Mouse (Mus musculus): Measurements from ENCODE around the gene Csmd2. TPM values are rescaled to one million over a fixed set of nuclear protein-coding genes. Genes with fewer than 3 reads are reported as not detected.

The Csmd2 gene
- 0.15 and 0.27 TPM in 2 replicates for polyA plus RNA-seq (2015; fragmentation: Nextera tagmentation; extraction: Ambion mirVana)

DNA sequence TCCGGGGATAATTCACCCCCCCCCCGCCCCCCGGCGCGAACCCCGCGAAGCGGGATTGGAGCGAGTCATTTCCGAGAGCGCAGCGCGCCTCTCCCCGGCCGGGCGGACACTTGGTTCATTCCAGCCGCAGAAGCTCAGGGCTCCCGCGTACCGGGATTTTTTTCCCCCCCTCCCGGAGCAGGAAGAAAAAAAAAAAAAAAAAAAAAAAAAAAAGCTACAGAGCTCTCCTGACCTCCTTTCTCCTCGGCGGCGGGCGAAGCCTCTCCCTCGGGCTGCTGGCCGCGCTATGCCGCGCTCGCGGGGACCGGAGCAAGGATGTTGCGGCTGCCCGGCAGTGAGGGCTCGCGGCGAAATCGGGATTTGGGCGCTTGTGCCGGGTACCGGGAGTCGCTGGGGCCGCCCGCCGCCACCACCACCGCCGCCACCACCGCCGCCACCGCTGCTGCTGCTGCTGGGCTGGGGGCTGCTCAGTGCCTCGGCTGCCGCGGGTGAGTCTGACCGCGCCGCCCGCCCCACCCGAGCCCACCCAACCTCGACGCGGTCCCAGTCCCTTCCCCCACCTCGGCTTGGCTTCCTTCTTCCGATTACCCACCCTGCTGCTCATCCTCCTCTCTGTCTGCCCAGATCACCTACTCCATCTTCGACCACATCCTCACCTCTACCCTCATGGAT is at the start of gene Csmd2:
Gene Csmd2 (plus strand): TSS at position 74 of the 672 bp plus-strand sequence.
- 1% methylated on average over 51 of the region's 65 CpGs for WGBS
- no peak for ATAC-seq

GRCm38 (mm10) chr4:127947696-127948095 is 40.0 kb upstream of the Csmd2 start:
- ATAC-seq: no peak
- WGBS: 81% methylated on average over 2 of the region's 2 CpGs

More for the DNA sequence above, at the start of gene Csmd2:
- Histone ChIP-seq H3K4me1 (replicated peaks) (peaks cover 11% of the 10 kb centered on the region), H3K36me3 (no peaks in the 10 kb centered on the region), H3K9ac (0 out of 2 replicates have a peak within 1 kb of the TSS, but pooled peaks have one; percentile 17), H3K27ac (no peak within 1 kb of the TSS), H3K9me3 (no peaks in the 10 kb centered on the region), H3K4me3 (replicated peaks) (peak within 1 kb of the TSS; percentile 41), H3K27me3 (replicated peaks) (peaks cover 60% of the 10 kb centered on the region), H3K4me2 (replicated peaks) (peak within 1 kb of the TSS; percentile 79)

DNA sequence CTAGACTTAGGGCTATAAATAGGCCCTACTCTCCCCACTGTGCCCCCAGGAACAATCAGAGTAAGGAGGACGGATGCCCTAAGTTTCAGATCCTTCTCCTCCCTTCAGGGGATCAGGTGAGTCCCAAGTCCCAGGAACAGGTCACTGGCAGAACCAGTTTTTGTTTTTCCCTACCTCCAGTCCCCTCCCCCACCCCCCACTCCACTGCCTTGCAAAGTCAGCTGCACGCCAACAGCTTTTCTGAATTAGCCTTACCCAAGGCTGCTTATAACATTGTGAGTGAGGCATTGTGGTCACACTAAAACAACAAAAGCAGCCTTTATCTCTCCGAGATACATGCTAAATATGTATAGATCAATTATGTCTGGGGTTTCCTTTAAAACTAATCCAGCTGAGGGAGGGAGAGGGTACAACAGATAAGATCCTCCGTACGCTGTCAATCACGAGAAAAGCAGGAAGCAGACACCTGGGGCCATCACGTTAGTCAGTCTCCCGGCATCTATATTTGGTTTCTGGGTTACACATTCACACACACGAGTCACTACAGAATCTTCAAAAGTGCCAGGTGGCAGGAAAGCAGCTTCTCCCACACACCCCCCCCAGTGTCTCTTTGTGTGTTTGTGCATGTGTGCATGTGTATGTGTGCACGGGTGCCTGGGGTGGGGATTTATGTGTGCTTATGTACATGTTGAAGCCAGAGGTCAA is 34.5 kb upstream of the Csmd2 start:
- no peaks in the 10 kb centered on the region for H3K27me3 ChIP-seq (replicated peaks)
- H3K9me3 ChIP-seq: no peaks in the 10 kb centered on the region
- no peak overlapping the region for H3K4me3 ChIP-seq (replicated peaks)
- no peak for ATAC-seq
- H3K27ac ChIP-seq: no peak overlapping the region
- H3K9ac ChIP-seq: no peak overlapping the region
- no peak overlapping the region for H3K4me2 ChIP-seq (replicated peaks)
- H3K36me3 ChIP-seq: no peaks in the 10 kb centered on the region
- H3K4me1 ChIP-seq (replicated peaks): no peaks in the 10 kb centered on the region
- 41% methylated on average over 10 of the region's 10 CpGs for WGBS

More at GRCm38 (mm10) chr4:127947696-127948095, 40.0 kb upstream of the Csmd2 start:
- no peak overlapping the region for H3K9ac ChIP-seq
- H3K27me3 ChIP-seq (replicated peaks): no peaks in the 10 kb centered on the region
- H3K4me3 ChIP-seq (replicated peaks): no peak overlapping the region
- no peak overlapping the region for H3K4me2 ChIP-seq (replicated peaks)
- H3K27ac ChIP-seq: no peak overlapping the region
- H3K9me3 ChIP-seq: no peaks in the 10 kb centered on the region
- H3K4me1 ChIP-seq (replicated peaks): no peaks in the 10 kb centered on the region
- no peaks in the 10 kb centered on the region for H3K36me3 ChIP-seq

DNA sequence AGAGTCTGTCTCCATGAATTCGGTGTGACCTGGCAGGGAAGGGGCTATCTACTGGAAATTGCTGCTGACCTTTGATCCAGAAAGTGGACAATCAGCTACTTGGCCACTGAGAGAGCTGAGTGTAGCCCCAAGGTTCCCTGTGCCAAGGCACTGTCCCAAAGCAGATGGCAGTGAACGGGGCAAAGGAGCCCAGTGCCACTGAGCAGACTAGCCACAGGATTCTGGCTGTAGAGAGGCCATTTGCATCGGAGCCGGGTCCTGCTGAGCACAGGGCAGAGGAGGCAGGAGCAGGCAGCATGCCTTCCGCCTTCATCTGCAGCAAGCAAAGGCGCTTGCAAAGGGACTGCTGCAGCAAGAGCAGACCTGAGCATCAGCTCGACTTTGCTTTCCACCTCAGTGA is 18.6 kb upstream of the Csmd2 start:
- Histone ChIP-seq H3K27ac (no peak overlapping the region), H3K4me1 (replicated peaks) (no peaks in the 10 kb centered on the region), H3K9ac (no peak overlapping the region), H3K36me3 (no peaks in the 10 kb centered on the region), H3K4me2 (replicated peaks) (no peak overlapping the region), H3K9me3 (no peaks in the 10 kb centered on the region), H3K4me3 (replicated peaks) (no peak overlapping the region), H3K27me3 (replicated peaks) (peaks cover 39% of the 10 kb centered on the region)
- ATAC-seq: no peak
- WGBS: 15% methylated on average over 7 of the region's 7 CpGs

DNA sequence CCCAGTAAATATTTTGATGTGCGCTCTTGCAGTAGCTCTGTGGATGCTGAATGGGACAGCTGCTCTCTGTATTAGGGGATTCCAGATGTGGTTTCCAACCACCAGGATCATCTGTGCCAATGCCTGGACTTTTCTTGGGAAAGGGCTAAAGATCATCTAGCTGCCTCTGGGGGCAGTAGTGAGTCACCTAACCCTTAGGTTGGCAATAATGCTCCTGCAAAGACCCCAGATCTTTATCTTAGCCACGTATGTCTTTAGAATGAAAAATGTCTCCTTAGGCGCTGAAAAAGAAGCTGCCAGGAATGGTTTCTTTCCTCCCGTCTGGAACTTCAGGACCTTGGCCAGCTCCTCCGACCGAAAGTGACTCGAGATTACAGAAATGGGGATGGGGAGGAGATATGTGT is 17.6 kb upstream of the Csmd2 start:
- Histone ChIP-seq H3K36me3 (no peaks in the 10 kb centered on the region), H3K27me3 (replicated peaks) (peaks cover 39% of the 10 kb centered on the region), H3K4me2 (replicated peaks) (no peak overlapping the region), H3K4me1 (replicated peaks) (no peaks in the 10 kb centered on the region), H3K4me3 (replicated peaks) (no peak overlapping the region), H3K9me3 (no peaks in the 10 kb centered on the region), H3K9ac (no peak overlapping the region), H3K27ac (no peak overlapping the region)
- no peak for ATAC-seq
- WGBS: 3% methylated on average over 7 of the region's 7 CpGs

- no peaks in the 10 kb centered on the region for H3K9me3 ChIP-seq
Observed at GRCm38 (mm10) chr4:127970901-127971868, 16.5 kb upstream of the Csmd2 start, which contains the start of gene CK137956. Gene CK137956, minus strand, starts transcription at chr4:127970951.

DNA sequence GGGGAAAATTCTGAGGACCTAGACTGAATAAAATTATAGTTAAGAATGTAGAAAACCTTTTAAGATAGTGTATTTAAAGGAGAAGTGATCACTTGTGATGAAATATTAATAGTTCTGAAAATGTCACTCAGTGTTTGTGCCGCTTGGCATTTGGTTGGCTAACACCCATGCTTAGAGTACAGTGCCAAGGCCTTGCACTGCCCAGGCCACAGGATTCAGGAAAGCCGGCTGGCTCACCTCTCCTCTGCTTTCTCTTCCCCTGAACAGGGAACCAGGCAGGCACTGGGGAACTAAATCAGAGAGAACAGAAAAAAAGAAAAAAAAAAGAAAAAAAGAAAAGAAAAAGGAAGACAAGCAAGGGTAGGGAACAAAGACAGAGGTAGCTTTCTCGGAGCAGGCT is 14.7 kb upstream of the Csmd2 start:
- peaks cover 39% of the 10 kb centered on the region for H3K27me3 ChIP-seq (replicated peaks)
- no peak overlapping the region for H3K27ac ChIP-seq
- H3K4me1 ChIP-seq (replicated peaks): no peaks in the 10 kb centered on the region
- H3K9ac ChIP-seq: no peak overlapping the region
- no peak for ATAC-seq
- no peaks in the 10 kb centered on the region for H3K36me3 ChIP-seq
- WGBS: 82% methylated on average over 3 of the region's 3 CpGs
- no peaks in the 10 kb centered on the region for H3K9me3 ChIP-seq
- no peak overlapping the region for H3K4me3 ChIP-seq (replicated peaks)
- no peak overlapping the region for H3K4me2 ChIP-seq (replicated peaks)

More at GRCm38 (mm10) chr4:127970901-127971868, 16.5 kb upstream of the Csmd2 start, which contains the start of gene CK137956:
- H3K27me3 ChIP-seq (replicated peaks): peaks cover 39% of the 10 kb centered on the region
- no peak for ATAC-seq
- no peaks in the 10 kb centered on the region for H3K4me1 ChIP-seq (replicated peaks)
- no peak within 1 kb of the TSS for H3K9ac ChIP-seq
- H3K4me2 ChIP-seq (replicated peaks): no peak within 1 kb of the TSS
- H3K4me3 ChIP-seq (replicated peaks): no peak within 1 kb of the TSS
- H3K36me3 ChIP-seq: no peaks in the 10 kb centered on the region
- no peak within 1 kb of the TSS for H3K27ac ChIP-seq
- 3% methylated on average over 39 of the region's 39 CpGs for WGBS

DNA sequence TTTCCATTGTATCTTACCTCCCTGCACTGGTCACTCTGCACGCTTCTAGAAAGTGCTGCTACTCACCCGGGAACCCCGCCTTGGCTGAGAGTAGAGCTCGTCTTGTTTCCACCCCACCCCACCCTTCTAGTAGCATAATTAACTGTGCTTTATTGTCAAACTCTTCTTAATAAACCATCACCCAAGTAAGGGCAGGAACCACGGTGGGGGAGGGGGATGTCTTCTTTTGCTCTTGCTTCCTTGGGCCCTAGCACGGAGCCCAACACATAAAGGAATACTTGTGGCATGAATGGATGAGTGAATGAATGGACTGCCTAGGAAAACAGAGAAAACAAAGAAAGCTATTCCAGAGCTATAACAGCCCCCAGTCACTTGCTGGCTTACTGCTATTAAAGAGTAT is 6.5 kb upstream of the Csmd2 start:
- Histone ChIP-seq H3K27me3 (replicated peaks) (peaks cover 10% of the 10 kb centered on the region), H3K4me2 (replicated peaks) (no peak overlapping the region), H3K9ac (no peak overlapping the region), H3K9me3 (no peaks in the 10 kb centered on the region), H3K27ac (no peak overlapping the region), H3K36me3 (no peaks in the 10 kb centered on the region), H3K4me3 (replicated peaks) (no peak overlapping the region), H3K4me1 (replicated peaks) (peaks cover under 1% of the 10 kb centered on the region; the same call in 1 of the 2 replicates)
- ATAC-seq: no peak
- WGBS: 73% methylated on average over 6 of the region's 6 CpGs

DNA sequence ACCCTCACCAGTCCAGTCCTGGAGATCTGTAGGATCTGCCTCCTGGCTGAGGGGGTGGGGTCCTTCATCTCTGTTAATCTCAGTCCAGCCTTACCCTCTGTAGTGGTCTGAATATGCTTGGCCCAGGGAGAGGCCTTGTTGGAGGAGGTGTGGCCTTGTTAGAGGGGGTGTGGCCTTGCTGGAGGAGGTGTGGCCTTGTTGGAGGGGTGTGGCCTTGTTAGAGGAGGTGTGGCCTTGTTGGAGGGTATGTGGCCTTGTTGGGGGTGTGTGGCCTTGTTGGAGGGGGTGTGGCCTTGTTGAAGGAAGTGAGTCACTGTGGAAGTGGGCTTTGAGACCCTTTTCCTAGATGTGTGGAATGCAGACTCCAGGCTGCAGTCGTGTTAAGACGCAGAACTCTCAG is 3.2 kb upstream of the Csmd2 start:
- no peak for ATAC-seq
- WGBS: 92% methylated on average over 2 of the region's 2 CpGs
- Histone ChIP-seq H3K4me3 (replicated peaks) (no peak overlapping the region), H3K27me3 (replicated peaks) (peaks cover 43% of the 10 kb centered on the region), H3K27ac (no peak overlapping the region), H3K4me2 (replicated peaks) (no peak overlapping the region), H3K36me3 (no peaks in the 10 kb centered on the region), H3K4me1 (replicated peaks) (peaks cover 11% of the 10 kb centered on the region), H3K9me3 (no peaks in the 10 kb centered on the region), H3K9ac (no peak overlapping the region)

GRCm38 (mm10) chr4:127985874-127986273 is 1.8 kb upstream of the Csmd2 start:
- H3K27me3 ChIP-seq (replicated peaks): peaks cover 58% of the 10 kb centered on the region
- no peaks in the 10 kb centered on the region for H3K9me3 ChIP-seq
- H3K4me3 ChIP-seq (replicated peaks): no peak overlapping the region
- no peak overlapping the region for H3K27ac ChIP-seq
- H3K36me3 ChIP-seq: no peaks in the 10 kb centered on the region
- no peak for ATAC-seq
- H3K4me1 ChIP-seq (replicated peaks): peaks cover 11% of the 10 kb centered on the region
- no peak overlapping the region for H3K4me2 ChIP-seq (replicated peaks)
- WGBS: 18% methylated on average over 10 of the region's 10 CpGs
- no peak overlapping the region for H3K9ac ChIP-seq

- no peak overlapping the region for H3K27ac ChIP-seq
- ATAC-seq: no peak
- no peak overlapping the region for H3K4me3 ChIP-seq (replicated peaks)
- no peaks in the 10 kb centered on the region for H3K9me3 ChIP-seq
- H3K27me3 ChIP-seq (replicated peaks): peaks cover 60% of the 10 kb centered on the region
- peaks cover 11% of the 10 kb centered on the region for H3K4me1 ChIP-seq (replicated peaks)
- H3K9ac ChIP-seq: no peak overlapping the region
- H3K36me3 ChIP-seq: no peaks in the 10 kb centered on the region
- peak overlapping the region; percentile 14; the same call in 1 of the 2 replicates for H3K4me2 ChIP-seq (replicated peaks)
- 5% methylated on average over 25 of the region's 25 CpGs for WGBS
Observed at GRCm38 (mm10) chr4:127986491-127987075, 1.1 kb upstream of the Csmd2 start.

Measured in intestine, embryonic 15.5 days (tissue).